Mouse (Mus musculus): ENCODE data around the gene Gm21818. TPM values are rescaled to one million over a fixed set of nuclear protein-coding genes. Genes with fewer than 3 reads are reported as not detected.
"Not testable (repeated sequence)": the region's sequence is repeated elsewhere in the genome, so short reads cannot be mapped to it uniquely, and the experiment has no call there.

Gene Gm21818
- polyA plus RNA-seq (2014; fragmentation: Nextera tagmentation; extraction: Ambion mirVana) = not detected in 2 replicates

DNA sequence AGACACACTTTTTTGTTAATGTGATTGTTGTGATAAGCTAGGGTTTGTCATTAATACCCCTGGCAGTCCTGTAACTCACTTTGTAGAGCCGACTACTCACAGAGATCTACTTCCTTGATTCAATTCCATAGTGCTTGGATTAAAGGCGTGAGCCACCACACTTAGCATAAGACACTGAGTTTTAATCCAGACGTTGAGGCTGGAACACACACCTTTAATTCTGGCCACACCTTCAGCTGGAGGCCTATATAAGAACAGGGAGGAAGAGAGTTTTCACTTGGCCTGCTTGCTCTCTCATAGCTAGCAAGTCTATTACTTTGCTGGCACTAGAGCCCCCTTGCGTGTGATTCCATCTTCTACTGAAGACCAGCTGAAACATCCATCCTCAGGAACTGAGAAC is at the start of gene Gm21818:
Gm21818 (plus strand) TSS at position 301 of the 400 bp plus-strand sequence.
- H3K4me1 ChIP-seq (ENCODE audit: control insufficient read depth, insufficient read depth, low read length); DNase-seq (ENCODE audit: low spot score); H3K27me3 ChIP-seq (replicated peaks; ENCODE audit: control insufficient read depth, insufficient read depth, low read length); H3K4me3 ChIP-seq (ENCODE audit: low read depth, low read length); H3K4me2 ChIP-seq (ENCODE audit: low read length); H3K9ac ChIP-seq (ENCODE audit: low read length); ATAC-seq; H3K9me3 ChIP-seq (replicated peaks; ENCODE audit: control insufficient read depth, low read length); H3K36me3 ChIP-seq (ENCODE audit: control insufficient read depth, insufficient read depth, low read length); H3K27ac ChIP-seq (ENCODE audit: low read depth, low read length): not testable (repeated sequence)
- 75% methylated on average over 4 of the region's 4 CpGs for WGBS

DNA sequence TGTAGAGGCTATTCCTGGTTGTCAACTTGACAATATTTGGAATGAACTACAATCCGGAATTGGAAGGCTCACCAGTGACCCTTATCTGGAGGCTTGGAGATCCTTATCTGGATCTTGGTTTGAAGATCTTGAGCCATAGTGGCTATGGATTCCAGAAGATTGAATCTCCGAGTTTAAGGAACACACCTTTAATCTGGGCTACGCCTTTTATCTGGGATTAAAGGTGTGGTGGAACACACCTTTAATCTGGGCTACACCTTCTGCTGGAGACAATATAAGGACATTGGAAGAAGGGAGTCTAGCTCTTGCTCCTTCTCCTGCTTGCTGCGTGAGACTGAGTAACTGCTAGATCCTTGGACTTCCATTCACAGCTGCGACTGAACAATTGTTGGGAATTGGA is 32.3 kb upstream of the Gm21818 start, which contains the start of gene Gm20767:
Gm20767 (plus strand) TSS at position 301 of the 400 bp plus-strand sequence.
- not testable (repeated sequence) for H3K27ac ChIP-seq (ENCODE audit: low read depth, low read length); H3K9me3 ChIP-seq (replicated peaks; ENCODE audit: control insufficient read depth, low read length); H3K4me1 ChIP-seq (ENCODE audit: control insufficient read depth, insufficient read depth, low read length); H3K4me3 ChIP-seq (ENCODE audit: low read depth, low read length); DNase-seq (ENCODE audit: low spot score); H3K36me3 ChIP-seq (ENCODE audit: control insufficient read depth, insufficient read depth, low read length); H3K27me3 ChIP-seq (replicated peaks; ENCODE audit: control insufficient read depth, insufficient read depth, low read length); ATAC-seq; H3K9ac ChIP-seq (ENCODE audit: low read length); H3K4me2 ChIP-seq (ENCODE audit: low read length)
- WGBS = 88% methylated on average over 1 of the region's 5 CpGs

DNA sequence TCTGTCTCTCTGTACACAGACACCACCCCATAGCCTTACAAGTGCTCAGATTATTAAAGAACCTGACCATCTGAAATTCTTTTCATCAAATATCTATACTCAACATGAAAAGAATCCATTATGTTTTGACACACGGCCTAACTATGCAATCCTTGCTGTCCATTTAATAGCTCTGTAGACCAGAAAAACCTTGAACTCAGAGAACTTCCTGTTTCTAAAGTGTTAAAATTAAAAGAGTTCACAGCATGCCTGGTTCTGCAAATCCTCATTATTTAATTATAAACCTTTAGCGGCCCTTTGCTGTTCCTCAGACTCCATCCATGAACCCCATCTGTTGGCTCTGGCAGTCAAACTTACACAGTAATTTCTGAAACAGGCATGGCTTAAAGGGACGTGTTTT is 29.9 kb upstream of the Gm21818 start:
- not testable (repeated sequence) for H3K27ac ChIP-seq (ENCODE audit: low read depth, low read length); H3K4me2 ChIP-seq (ENCODE audit: low read length); H3K4me1 ChIP-seq (ENCODE audit: control insufficient read depth, insufficient read depth, low read length); H3K4me3 ChIP-seq (ENCODE audit: low read depth, low read length); H3K9me3 ChIP-seq (replicated peaks; ENCODE audit: control insufficient read depth, low read length); H3K36me3 ChIP-seq (ENCODE audit: control insufficient read depth, insufficient read depth, low read length); DNase-seq (ENCODE audit: low spot score); H3K27me3 ChIP-seq (replicated peaks; ENCODE audit: control insufficient read depth, insufficient read depth, low read length); ATAC-seq; H3K9ac ChIP-seq (ENCODE audit: low read length)
- 62% methylated on average over 2 of the region's 3 CpGs for WGBS

DNA sequence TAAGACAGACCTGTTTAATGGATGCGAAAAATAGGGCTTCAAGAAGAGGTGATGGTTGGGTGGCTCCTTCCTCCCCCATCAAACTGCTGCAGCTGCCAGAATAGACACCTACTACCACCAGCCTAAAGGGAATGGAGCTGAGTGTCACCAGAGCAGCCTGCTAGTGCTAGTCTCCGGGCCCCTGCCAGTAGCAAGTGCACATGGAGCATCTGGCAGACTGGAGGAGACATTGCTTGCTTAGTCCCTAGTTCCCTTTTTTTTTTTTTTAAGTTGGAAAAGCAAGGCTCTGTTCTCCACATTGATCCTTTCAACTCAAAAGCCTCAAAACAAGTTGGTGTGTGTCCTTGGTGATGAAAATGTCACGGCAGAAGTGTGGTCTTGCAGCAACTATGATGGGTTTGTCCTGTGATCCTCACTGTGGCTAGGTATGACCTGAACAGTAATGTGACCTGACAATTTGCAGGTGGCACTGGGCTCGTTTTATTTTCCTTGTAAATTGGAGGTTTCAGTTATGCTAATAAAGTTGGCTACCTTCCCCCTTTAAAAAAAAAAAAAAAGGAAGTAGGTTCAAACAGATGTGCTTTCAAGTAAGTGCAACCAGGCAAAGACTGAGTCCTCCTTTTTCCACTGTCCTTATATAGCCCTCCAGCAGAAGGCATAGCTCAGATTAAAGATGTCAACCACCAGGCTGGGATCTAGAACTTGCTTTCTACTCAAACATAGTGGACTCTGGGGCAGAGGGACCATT is 22.4 kb upstream of the Gm21818 start:
- H3K27me3 ChIP-seq (replicated peaks; ENCODE audit: control insufficient read depth, insufficient read depth, low read length); H3K9ac ChIP-seq (ENCODE audit: low read length); H3K4me1 ChIP-seq (ENCODE audit: control insufficient read depth, insufficient read depth, low read length); ATAC-seq; H3K27ac ChIP-seq (ENCODE audit: low read depth, low read length); DNase-seq (ENCODE audit: low spot score); H3K9me3 ChIP-seq (replicated peaks; ENCODE audit: control insufficient read depth, low read length); H3K4me3 ChIP-seq (ENCODE audit: low read depth, low read length); H3K36me3 ChIP-seq (ENCODE audit: control insufficient read depth, insufficient read depth, low read length); H3K4me2 ChIP-seq (ENCODE audit: low read length): not testable (repeated sequence)
- 77% methylated on average over 3 of the region's 4 CpGs for WGBS

DNA sequence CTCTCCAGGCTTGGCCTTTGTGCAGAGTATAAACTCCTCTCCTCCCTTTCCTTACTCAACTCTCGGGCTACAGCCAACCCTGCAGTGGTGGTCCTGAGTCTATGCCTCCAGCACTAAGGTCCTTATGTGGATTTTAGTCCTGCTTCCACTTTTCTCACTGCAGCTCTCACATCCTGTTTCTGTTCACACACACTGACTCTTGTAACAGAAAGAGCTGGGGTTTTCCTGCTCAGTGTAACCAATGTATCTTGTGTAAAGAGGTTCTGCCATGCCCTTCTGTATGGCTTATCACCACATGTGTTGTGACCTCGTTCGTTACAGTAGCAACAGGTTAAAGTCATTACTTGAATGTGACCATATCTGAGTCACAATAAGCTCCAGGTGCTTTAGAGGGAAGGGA is 21.6 kb upstream of the Gm21818 start:
- not testable (repeated sequence) for H3K27me3 ChIP-seq (replicated peaks; ENCODE audit: control insufficient read depth, insufficient read depth, low read length); H3K27ac ChIP-seq (ENCODE audit: low read depth, low read length); DNase-seq (ENCODE audit: low spot score); H3K4me3 ChIP-seq (ENCODE audit: low read depth, low read length); H3K4me2 ChIP-seq (ENCODE audit: low read length); H3K4me1 ChIP-seq (ENCODE audit: control insufficient read depth, insufficient read depth, low read length); H3K9me3 ChIP-seq (replicated peaks; ENCODE audit: control insufficient read depth, low read length); ATAC-seq; H3K9ac ChIP-seq (ENCODE audit: low read length); H3K36me3 ChIP-seq (ENCODE audit: control insufficient read depth, insufficient read depth, low read length)
- 69% methylated on average over 3 of the region's 3 CpGs for WGBS

DNA sequence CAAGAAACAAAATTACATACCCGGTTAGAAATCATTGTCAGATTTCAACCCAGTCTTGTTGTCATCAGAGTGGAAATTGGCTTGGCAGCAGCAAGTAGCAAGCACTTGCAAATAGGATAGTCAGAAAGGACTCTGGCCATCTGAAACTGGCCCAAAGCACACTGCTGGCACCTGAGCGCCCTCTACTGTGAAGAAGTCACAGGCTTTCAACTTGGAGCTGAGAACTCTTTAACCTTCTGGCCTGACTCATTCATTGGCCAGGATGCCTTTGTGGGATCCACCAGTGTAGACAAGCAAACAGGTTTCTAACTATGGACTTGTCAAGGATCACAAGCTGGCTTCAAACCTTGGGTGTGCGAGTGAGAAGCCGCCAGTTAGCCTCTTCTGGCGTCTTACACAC is 3.9 kb upstream of the Gm21818 start:
- not testable (repeated sequence) for H3K9ac ChIP-seq (ENCODE audit: low read length); H3K4me1 ChIP-seq (ENCODE audit: control insufficient read depth, insufficient read depth, low read length); H3K27me3 ChIP-seq (replicated peaks; ENCODE audit: control insufficient read depth, insufficient read depth, low read length); H3K4me2 ChIP-seq (ENCODE audit: low read length); H3K27ac ChIP-seq (ENCODE audit: low read depth, low read length); H3K4me3 ChIP-seq (ENCODE audit: low read depth, low read length); ATAC-seq; H3K9me3 ChIP-seq (replicated peaks; ENCODE audit: control insufficient read depth, low read length); DNase-seq (ENCODE audit: low spot score); H3K36me3 ChIP-seq (ENCODE audit: control insufficient read depth, insufficient read depth, low read length)
- 54% methylated on average over 5 of the region's 5 CpGs for WGBS

DNA sequence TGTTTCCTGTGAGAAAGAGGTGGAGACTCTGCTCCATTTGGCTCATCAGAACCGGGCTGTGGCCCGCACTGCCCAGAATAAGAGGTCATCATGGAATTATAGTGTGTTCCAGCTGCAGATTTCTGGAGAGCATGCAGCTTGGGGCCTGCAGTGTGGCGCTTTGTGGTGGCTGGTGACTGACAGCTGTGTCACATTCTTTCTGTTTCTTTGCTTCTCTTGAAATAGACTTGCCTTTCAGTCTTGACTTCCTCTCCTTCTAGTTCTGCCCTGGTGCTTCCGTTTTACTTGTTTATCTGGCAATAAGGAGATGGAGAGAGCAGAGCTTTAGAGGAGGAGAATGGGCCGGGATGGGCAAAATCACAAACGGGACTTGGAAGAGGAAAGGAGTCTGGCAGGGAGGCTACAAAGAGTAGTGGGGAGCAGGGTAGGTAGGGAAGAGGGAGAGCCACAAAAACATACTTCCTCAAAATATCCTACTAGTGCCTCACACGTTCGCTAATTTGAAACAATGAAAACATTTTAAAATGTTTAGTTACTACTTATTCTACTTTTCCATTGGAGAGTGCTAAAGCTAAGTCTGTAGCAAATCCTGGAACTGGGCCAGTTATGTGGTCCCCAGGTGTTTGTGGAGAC is 24.1 kb downstream of the Gm21818 start:
- not testable (repeated sequence) for H3K4me2 ChIP-seq (ENCODE audit: low read length); DNase-seq (ENCODE audit: low spot score); H3K9me3 ChIP-seq (replicated peaks; ENCODE audit: control insufficient read depth, low read length); H3K4me3 ChIP-seq (ENCODE audit: low read depth, low read length); H3K36me3 ChIP-seq (ENCODE audit: control insufficient read depth, insufficient read depth, low read length); H3K27ac ChIP-seq (ENCODE audit: low read depth, low read length); H3K27me3 ChIP-seq (replicated peaks; ENCODE audit: control insufficient read depth, insufficient read depth, low read length); ATAC-seq; H3K9ac ChIP-seq (ENCODE audit: low read length); H3K4me1 ChIP-seq (ENCODE audit: control insufficient read depth, insufficient read depth, low read length)
- WGBS = 84% methylated on average over 6 of the region's 8 CpGs

DNA sequence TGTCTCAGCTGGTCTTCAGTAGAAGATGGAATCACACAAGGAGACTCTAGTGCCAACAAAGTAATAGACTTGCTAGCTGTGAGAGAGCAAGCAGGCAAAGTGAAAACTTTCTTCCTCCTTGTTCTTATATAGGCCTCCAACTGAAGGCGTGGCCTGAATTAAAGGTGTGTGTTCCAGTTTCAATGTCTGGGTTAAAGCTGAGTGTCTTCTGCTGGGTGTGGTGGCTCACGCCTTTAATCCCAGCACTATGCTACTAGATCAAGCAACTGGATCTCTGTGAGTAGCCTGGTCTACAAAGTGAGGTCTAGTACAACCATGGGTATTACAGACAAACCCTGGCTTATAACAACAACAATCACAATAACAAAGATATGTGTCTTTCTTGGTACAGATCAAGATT is 43.6 kb downstream of the Gm21818 start, which contains the start of gene Gm21762:
Gm21762 (minus strand) TSS at position 101 of the 400 bp plus-strand sequence.
- H3K9me3 ChIP-seq (replicated peaks; ENCODE audit: control insufficient read depth, low read length); H3K4me2 ChIP-seq (ENCODE audit: low read length); H3K9ac ChIP-seq (ENCODE audit: low read length); H3K4me1 ChIP-seq (ENCODE audit: control insufficient read depth, insufficient read depth, low read length); H3K36me3 ChIP-seq (ENCODE audit: control insufficient read depth, insufficient read depth, low read length); ATAC-seq; H3K27ac ChIP-seq (ENCODE audit: low read depth, low read length); H3K4me3 ChIP-seq (ENCODE audit: low read depth, low read length); DNase-seq (ENCODE audit: low spot score); H3K27me3 ChIP-seq (replicated peaks; ENCODE audit: control insufficient read depth, insufficient read depth, low read length): not testable (repeated sequence)
- WGBS = no CpG with 5 or more reads among the region's 2 CpGs

DNA sequence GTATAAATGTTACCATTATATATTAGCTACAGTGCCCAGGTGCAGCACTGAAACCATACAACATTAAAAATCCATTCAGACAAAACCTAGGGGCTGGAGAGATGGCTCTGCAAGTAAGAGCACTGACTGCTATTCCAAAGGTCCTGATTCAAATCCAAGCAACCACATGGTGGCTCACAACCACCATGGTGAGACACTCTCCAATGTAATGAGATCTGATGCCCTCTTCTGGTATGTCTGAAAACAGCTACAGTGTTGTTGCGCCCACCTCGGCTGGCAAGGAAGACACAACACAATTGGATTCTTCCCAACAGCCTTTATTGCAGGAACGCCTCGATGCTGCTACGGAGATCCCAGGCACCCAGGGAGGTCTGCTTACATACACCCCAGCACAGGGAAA is 48.7 kb downstream of the Gm21818 start:
- H3K27ac ChIP-seq (ENCODE audit: low read depth, low read length); H3K4me3 ChIP-seq (ENCODE audit: low read depth, low read length); H3K4me1 ChIP-seq (ENCODE audit: control insufficient read depth, insufficient read depth, low read length); DNase-seq (ENCODE audit: low spot score); ATAC-seq; H3K4me2 ChIP-seq (ENCODE audit: low read length); H3K27me3 ChIP-seq (replicated peaks; ENCODE audit: control insufficient read depth, insufficient read depth, low read length); H3K9ac ChIP-seq (ENCODE audit: low read length); H3K9me3 ChIP-seq (replicated peaks; ENCODE audit: control insufficient read depth, low read length); H3K36me3 ChIP-seq (ENCODE audit: control insufficient read depth, insufficient read depth, low read length): not testable (repeated sequence)
- WGBS = 84% methylated on average over 5 of the region's 5 CpGs

Data from forebrain, embryonic 14.5 days (tissue).